Mouse (Mus musculus): ENCODE results near the gene Slc22a20.

Gene Slc22a20

DNA sequence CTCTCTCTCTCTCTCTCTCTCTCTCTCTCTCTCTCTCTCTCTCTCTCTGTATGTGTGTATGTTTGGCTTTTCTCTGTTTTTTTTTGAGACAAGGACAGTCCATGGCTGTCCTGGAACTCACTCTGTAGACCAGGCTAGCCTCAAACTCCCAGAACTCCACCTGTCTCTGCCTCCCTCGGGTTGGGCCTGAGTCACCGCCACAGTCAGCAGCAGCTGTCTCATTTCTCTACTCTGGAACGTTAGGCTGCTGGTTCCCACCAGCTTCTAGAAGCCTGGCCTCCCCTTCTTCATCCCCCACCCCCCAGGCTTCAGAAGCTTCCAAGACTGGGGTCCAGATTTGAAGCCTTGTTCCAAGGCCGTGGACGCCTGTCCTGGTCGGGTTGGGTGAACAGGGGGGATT, 3.6 kb upstream of the Slc22a20 start:
- no peak for DNase-seq (ENCODE audit: low spot score in 2 of 2)

DNA sequence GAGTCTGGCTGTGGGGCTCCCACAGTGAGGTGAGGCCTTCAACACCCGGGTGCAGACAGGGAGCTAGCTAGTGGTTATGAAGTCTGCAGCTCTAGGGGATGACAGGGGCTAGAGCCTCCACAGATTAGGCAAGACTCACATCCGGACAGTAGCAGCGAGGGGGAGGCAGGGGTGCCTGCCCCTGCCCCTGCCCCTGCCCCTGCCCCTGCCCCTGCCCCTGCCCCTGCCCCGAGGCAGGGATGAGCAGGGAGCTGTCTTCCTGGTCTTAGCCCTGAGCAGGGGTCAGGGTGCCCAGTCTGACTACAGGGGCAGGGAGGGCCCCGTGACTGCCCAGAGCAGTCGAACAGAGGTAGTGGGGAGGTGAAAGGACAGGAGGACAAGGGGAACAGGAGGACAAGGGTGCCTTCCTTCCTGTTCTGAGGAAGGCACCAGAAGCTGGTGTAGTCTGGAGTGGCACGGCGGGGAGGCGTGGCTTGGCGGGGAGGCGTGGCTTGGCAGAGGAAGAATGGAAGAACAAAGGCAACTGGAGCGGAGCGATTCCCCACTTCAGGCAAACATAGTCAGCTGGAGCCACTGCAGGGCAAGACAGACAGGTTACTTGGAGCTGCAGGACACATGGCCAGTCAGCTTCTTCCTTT, 3.0 kb upstream of the Slc22a20 start:
- peak in 1 of 2 experiments; percentile 62 for DNase-seq (ENCODE audit: low spot score in 2 of 2)

DNA sequence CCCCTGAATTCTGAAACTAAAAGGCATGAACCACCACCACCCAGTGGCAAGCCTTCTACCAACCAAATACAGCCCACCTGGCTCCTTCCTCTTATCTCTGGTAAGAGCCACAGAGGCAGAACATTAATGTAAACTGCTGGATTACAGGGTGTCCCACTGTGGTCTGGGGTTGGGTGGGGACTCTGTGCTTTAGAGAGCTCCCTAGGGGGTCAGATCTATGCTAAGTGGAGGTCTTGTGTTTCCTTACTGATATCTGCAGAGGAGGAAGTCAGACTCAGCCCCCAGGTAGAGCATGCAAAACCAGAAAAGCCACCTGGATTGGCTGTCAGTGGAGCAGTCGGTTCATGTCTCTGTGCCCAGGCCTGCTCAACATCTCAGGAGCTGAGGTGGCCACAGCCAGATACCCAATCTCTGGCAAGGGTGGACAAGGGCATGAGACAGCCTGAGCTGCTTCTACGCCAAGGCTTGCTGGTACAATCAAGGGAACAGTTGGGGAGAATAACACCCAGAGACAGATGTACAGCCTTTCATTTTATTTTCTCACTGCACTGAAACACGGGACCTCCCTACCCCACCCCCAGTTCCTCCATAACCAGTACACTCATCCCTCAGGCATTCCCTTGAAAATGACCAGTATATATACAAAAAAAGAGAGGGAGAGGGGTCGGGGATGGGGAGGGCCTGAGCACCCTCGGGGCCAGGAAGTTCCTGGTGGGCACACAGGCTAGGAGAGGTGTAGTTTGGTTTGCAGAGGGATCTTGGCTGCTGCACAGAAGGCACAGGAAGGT, 2.3 kb upstream of the Slc22a20 start:
- no peak for DNase-seq (ENCODE audit: low spot score in 2 of 2)

GRCm38 (mm10) chr19:5980477-5980876, 5.5 kb downstream of the Slc22a20 start:
- DNase-seq (ENCODE audit: low spot score in 2 of 2) = no peak

GRCm38 (mm10) chr19:5977717-5978116, 8.2 kb downstream of the Slc22a20 start:
- no peak for DNase-seq (ENCODE audit: low spot score in 2 of 2)

GRCm38 (mm10) chr19:5975676-5976075, 10.3 kb downstream of the Slc22a20 start:
- peak in 1 of 2 experiments; percentile 24 for DNase-seq (ENCODE audit: low spot score in 2 of 2)

DNA sequence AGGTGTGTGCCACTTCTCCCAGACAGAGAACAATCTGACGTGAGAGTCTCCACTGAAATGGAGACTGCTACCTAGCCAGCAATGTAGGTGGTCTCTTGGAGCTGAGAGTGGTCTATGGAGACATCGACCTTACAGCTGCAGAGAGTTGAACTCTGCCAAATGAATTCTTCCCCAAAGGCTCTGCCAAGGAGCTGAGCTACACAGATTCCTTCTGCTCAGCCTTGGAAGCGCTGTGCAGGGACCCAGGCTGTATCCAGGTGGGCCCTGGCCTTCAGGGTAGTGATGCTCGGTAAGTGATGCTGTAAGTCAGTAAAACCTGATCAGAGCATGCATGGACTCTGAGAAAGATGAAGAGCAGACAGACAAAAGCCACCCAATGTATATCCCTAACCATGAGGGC, 10.8 kb downstream of the Slc22a20 start:
- DNase-seq (ENCODE audit: low spot score in 2 of 2) = no peak

DNA sequence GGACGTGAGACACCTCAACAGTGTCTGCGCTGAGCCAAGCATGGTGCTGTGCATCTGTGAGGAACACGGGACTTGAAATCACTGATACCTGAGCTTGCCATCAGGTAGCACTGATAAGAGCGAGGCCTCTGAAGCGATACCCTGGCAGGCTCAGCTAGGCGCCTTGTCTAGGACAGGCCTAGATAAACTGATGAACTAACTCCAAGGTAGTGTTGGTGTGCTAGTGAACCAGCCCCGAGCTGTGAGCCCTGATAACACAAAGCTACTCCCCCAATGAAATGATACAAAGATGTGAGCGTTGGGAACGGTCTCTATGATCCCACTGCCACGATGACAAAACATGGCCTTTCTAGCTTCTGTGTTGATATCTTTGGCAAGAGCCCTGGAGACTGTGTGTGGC, 18.3 kb downstream of the Slc22a20 start:
- no peak for DNase-seq (ENCODE audit: low spot score in 2 of 2)

DNA sequence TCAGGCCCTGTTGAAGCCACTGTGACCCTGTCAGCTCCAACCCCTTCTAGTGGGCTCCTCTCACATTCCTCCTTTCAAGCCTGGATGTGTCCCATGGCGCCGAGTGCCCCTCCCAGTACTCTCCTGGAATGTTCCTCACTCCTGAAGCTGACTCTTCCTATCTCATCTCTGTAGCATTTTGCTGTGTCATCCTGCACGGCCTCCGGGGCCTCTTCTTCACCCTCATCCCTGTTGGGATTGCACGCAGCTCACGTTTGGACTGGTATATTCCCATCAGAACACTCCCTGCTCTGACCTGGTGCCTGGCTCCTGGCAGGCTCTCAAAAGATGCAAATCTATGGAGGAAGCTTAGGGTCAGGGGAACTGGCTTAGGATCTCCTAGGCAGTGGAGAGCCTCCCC, 19.2 kb downstream of the Slc22a20 start:
- DNase-seq (ENCODE audit: low spot score in 2 of 2) = no peak

GRCm38 (mm10) chr19:5965910-5966309, 20.0 kb downstream of the Slc22a20 start:
- no peak for DNase-seq (ENCODE audit: low spot score in 2 of 2)

- peak in 1 of 2 experiments; percentile 71 for DNase-seq (ENCODE audit: low spot score in 2 of 2)
These were observed 20.7 kb downstream of the Slc22a20 start for GRCm38 (mm10) chr19:5965280-5965679.

- DNase-seq (ENCODE audit: low spot score in 2 of 2) = no peak
These were observed 21.1 kb downstream of the Slc22a20 start for GRCm38 (mm10) chr19:5964804-5965203.

DNA sequence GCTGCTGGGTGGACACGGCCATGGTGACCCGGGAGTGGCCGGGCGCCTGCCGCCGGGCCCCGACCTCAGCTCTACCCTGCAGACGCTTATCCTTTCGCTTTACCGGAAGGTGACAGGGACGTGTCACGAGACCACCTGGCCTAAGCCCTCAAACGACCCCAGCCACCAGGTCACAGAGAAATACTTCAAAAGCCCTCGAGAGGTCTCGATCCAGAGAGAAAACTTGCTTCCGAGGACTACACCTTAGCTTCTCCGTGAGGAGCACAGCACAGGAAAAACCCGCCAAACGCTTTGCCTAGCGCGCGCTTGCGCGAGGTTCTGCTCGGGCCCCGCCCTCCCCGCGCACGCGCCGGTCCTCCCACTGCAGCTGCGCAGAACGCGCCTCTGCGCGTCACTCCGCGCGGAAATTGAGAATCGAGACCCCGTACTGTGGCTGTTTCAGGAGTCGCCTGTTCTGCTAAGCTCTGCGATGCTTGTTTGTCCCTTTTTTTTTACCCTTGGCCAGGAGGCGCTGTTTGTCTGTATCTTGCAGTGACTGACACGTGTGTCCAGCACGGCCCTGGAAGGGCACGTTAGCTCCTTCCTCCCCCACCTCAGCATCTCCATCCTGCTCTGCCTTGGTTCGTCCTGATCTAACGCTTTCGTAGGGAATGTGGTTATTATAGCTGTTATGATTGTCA, 21.9 kb downstream of the Slc22a20 start, which contains the start of gene Pola2:
TSS of gene Pola2 (minus strand) at position 320 of the 680 bp plus-strand sequence.
- DNase-seq (ENCODE audit: low spot score in 2 of 2) = peak; percentile 39 to 86

GRCm38 (mm10) chr19:5962651-5963050, 23.3 kb downstream of the Slc22a20 start:
- no peak for DNase-seq (ENCODE audit: low spot score in 2 of 2)

GRCm38 (mm10) chr19:5957371-5957770, 28.6 kb downstream of the Slc22a20 start:
- DNase-seq (ENCODE audit: low spot score in 2 of 2) = no peak

- peak in 1 of 2 experiments; percentile 73 for DNase-seq (ENCODE audit: low spot score in 2 of 2)
These were observed 29.3 kb downstream of the Slc22a20 start for GRCm38 (mm10) chr19:5956685-5957084.

DNA sequence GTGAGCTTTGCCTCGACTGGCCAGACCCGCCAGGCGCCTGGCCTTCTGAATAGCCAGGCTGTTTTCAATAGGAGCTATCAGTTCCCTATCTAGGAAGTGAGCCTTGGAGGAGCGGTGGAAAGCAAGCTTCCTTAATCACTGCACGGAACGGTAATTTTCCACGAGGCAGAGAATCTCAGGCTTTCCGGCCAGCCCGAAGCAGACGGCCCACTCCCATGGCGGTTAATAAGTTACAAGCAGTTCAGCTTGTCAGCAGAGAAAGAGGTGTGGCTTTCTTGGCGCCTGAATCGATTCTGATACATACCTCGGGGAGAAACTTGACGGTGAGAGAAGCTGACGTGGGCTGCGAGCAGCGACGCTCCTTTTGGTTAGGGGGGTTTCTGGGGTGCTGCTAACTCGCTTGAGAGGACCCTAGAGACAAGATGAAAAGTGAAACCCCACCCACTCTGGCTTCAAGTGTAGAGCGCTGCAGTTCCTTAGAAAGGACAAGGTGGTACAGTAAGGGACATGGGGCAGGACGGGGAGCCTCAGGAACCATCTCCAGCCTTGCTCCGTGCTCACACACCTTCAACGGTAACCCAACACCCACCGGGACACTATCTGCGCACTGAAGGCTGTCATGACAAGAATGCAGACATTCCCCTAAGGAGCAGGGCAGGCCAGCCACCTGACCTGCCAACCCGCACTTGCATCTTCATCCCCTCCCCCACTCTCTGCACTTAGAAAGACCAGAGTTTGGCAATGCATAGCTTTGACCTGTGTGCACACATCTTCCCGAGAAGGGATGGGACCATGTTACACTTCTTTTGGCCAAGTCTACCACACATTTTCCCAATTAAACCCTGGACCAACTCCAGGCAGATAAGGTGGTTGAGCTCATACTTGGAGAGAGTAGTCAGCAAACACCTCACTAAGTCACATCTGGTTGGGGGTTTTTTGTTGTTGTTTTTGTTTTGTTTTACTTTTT, 30.0 kb downstream of the Slc22a20 start:
- DNase-seq (ENCODE audit: low spot score in 2 of 2) = no peak

DNA sequence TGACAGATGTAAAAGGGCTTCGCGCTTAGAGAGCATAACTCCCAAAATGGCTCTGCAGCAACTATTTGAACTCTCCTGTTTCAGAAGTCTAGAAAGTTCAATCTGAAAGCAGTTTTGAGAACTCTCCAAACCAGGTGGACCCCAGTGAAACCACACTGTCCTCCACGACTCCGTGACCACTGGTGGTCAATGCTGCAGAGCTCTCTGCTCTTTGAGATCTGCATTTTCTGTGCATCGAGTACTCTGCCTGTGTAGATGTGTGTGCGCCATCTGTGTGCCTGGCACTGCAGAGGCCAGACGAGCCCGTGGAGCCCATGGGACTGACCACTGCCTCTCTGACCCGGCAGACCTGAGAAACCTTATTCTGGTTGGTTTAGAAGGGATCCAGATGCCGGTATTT, 31.0 kb downstream of the Slc22a20 start:
- no peak for DNase-seq (ENCODE audit: low spot score in 2 of 2)

GRCm38 (mm10) chr19:5954031-5954710, 31.8 kb downstream of the Slc22a20 start:
- DNase-seq (ENCODE audit: low spot score in 2 of 2) = no peak

- DNase-seq (ENCODE audit: low spot score in 2 of 2) = no peak
These were observed 32.7 kb downstream of the Slc22a20 start for GRCm38 (mm10) chr19:5953201-5953770.
